8 mouse cellular contexts compared by ENCODE assay signal in the genomic region with DNA sequence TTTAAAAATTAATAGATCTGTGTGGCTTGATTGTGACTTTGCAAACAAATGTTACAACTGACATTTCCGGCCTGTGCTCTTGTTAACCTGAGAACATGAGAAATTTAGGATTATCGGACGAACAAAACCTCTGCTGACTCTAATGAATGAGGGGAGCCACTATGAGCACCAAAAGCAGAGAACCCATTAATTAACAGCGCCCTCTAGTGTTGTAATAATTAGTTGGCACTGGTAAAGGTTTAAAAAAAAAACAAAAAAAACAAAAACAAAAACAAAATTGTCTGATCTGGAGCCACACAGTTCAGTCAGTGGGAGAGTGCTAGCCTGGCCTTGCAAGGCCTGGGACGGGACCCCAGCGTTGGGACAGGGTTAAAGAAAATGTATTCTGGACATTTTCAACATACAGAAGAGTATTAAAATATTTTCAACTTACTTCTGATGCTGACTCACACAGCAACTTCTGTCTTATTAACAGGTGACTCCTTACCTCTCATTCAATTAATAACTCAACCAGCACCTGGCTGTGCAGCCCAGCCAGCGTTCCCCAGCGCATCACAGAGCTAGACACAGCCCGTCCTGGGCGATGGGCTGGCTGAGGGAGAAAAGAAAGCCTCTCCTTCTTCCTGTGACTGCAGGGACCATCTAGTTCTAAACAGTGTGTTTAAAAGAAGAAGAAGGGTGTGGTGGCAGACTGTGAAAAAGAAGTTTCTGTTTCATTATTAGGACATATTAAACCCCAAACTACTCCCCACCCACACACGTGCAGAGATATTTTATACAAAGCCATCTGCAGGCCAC. TPM values are rescaled to one million over a fixed set of nuclear protein-coding genes. Genes with fewer than 3 reads are reported as not detected.
DNase-seq lines count a peak whose midpoint lies in the region; ATAC-seq and TF ChIP-seq lines count a peak whose summit lies in the region.

No protein-coding gene starts in this region.

- no peak overlapping the region for H3K27ac ChIP-seq in heart, embryonic 11.5 days (ENCODE audit: low read depth, low read length)
- no peak overlapping the region for H3K27ac ChIP-seq in kidney, postnatal 0 days
- H3K27ac ChIP-seq in forebrain, embryonic 13.5 days = no peak overlapping the region

- WGBS in heart, embryonic 11.5 days (ENCODE audit: insufficient replicate concordance) = 59% methylated on average over 11 of the region's 11 CpGs
- WGBS in kidney, postnatal 0 days = 37% methylated on average over 11 of the region's 11 CpGs
- 49% methylated on average over 11 of the region's 11 CpGs for WGBS in forebrain, embryonic 13.5 days

- 0 out of 2 replicates have a peak, but pooled peaks cover 5% of the 10 kb centered on the region for H3K4me1 ChIP-seq in heart, embryonic 11.5 days (ENCODE audit: control insufficient read depth, insufficient read depth, low read length)
- H3K4me1 ChIP-seq in kidney, postnatal 0 days (replicated peaks; ENCODE audit: insufficient read depth, low read length) = no peaks in the 10 kb centered on the region
- no peaks in the 10 kb centered on the region; the same call in 1 of the 2 replicates for H3K4me1 ChIP-seq in forebrain, embryonic 13.5 days

- H3K9ac ChIP-seq in heart, embryonic 11.5 days (ENCODE audit: low read depth, low read length) = no peak overlapping the region
- H3K9ac ChIP-seq in kidney, postnatal 0 days (ENCODE audit: low read depth, low read length) = no peak overlapping the region
- H3K9ac ChIP-seq in forebrain, embryonic 13.5 days = no peak overlapping the region

- no peak for ATAC-seq in heart, embryonic 11.5 days (replicated peaks; ENCODE audit: insufficient number of reproducible peaks, low FRiP score, low TSS enrichment)
- ATAC-seq in activated CD4-positive, CD25-positive, alpha-beta regulatory T cell, adult 4 months = peak; percentile 69
- ATAC-seq in kidney, postnatal 0 days (replicated peaks; ENCODE audit: low FRiP score, low read depth) = no peak
- ATAC-seq in forebrain, embryonic 13.5 days = no peak

- H3K4me2 ChIP-seq in heart, embryonic 11.5 days = no peak overlapping the region
- no peak overlapping the region for H3K4me2 ChIP-seq in kidney, postnatal 0 days (ENCODE audit: low read length)
- H3K4me2 ChIP-seq in forebrain, embryonic 13.5 days = no peak overlapping the region

- TF ChIP-seq CTCF in kidney, postnatal 0 days (IDR thresholded peaks at IDR 0.05; ENCODE audit: low read depth) = peak; percentile 75

- no peaks in the 10 kb centered on the region for H3K27me3 ChIP-seq in heart, embryonic 11.5 days (ENCODE audit: control insufficient read depth, insufficient read depth, low read length)
- no peaks in the 10 kb centered on the region for H3K27me3 ChIP-seq in kidney, postnatal 0 days (ENCODE audit: insufficient read depth, low read length)
- no peaks in the 10 kb centered on the region for H3K27me3 ChIP-seq in forebrain, embryonic 13.5 days

- H3K4me3 ChIP-seq in heart, embryonic 11.5 days (ENCODE audit: low read depth, low read length) = no peak overlapping the region
- H3K4me3 ChIP-seq in kidney, postnatal 0 days (replicated peaks; ENCODE audit: low read depth, low read length) = no peak overlapping the region
- no peak overlapping the region for H3K4me3 ChIP-seq in forebrain, embryonic 13.5 days

- no peaks in the 10 kb centered on the region for H3K36me3 ChIP-seq in heart, embryonic 11.5 days (ENCODE audit: control insufficient read depth, insufficient read depth, low read length)
- no peaks in the 10 kb centered on the region for H3K36me3 ChIP-seq in kidney, postnatal 0 days (ENCODE audit: insufficient read depth, low read length)
- no peaks in the 10 kb centered on the region for H3K36me3 ChIP-seq in forebrain, embryonic 13.5 days (ENCODE audit: poor library complexity, severe bottlenecking)

- DNase-seq in heart, adult 9 months (ENCODE audit: low spot score in 2 of 2) = peak; percentile 43 to 60
- DNase-seq in A20 (ENCODE audit: low read depth, low spot score) = peak; percentile 87
- peak; percentile 82 for DNase-seq in kidney, postnatal 0 days (ENCODE audit: low spot score)
- no peak for DNase-seq in T-cell, adult 2 months (ENCODE audit: low spot score)
- DNase-seq in layer of hippocampus, adult 8-10 months (ENCODE audit: low spot score in 2 of 2) = no peak

- no peaks in the 10 kb centered on the region for H3K9me3 ChIP-seq in heart, embryonic 11.5 days (replicated peaks; ENCODE audit: control insufficient read depth, low read length)
- no peaks in the 10 kb centered on the region for H3K9me3 ChIP-seq in kidney, postnatal 0 days (replicated peaks; ENCODE audit: low read length)
- H3K9me3 ChIP-seq in forebrain, embryonic 13.5 days (replicated peaks) = no peaks in the 10 kb centered on the region

RNA-seq across cellular contexts. Expression of gene Slc23a2, which starts 30.7 kb away (rescaled TPM):
- 8.7 and 10.2 TPM in 2 replicates for polyA plus RNA-seq in heart, embryonic 11.5 days (2014; fragmentation: Nextera tagmentation; extraction: Ambion mirVana)
- 10 to 100 TPM in 1 of 2 experiments, 1 to 10 TPM in 1; 9.8 to 11.1 TPM for polyA plus RNA-seq in activated CD4-positive, CD25-positive, alpha-beta regulatory T cell, adult 4 months (2017; shearing (Covaris generic))
- polyA plus RNA-seq in kidney, postnatal 0 days (2015; fragmentation: Nextera tagmentation; extraction: Ambion mirVana) = 11.7 and 12.3 TPM in 2 replicates
- polyA plus RNA-seq in forebrain, embryonic 13.5 days (2015; fragmentation: Nextera tagmentation; extraction: Ambion mirVana) = 16.6 and 19.1 TPM in 2 replicates
- 100 to 1,000 TPM; 107 to 125 (median 113) TPM for total RNA-seq in layer of hippocampus, adult 8-10 months (2022)

Comparison
In these comparisons a context has a peak if more than half of its experiments do, and no peak if none do; other contexts are left out.
1. DNase-seq: peak in heart, adult 9 months (2 of 2), A20 (single experiment) and kidney, postnatal 0 days (single experiment); none in T-cell, adult 2 months (single experiment) and layer of hippocampus, adult 8-10 months (0 of 2).